Mouse (Mus musculus) left cerebral cortex, adult 8-10 months (tissue): ENCODE measurements around the gene Sipa1l3. TPM values are rescaled to one million over a fixed set of nuclear protein-coding genes. Genes with fewer than 3 reads are reported as not detected.

ENCODE experiments used
- DNase-seq, 2 experiments: peaks; one replicate each; pipeline ENCODE4 v3.0.0; 2022; ENCODE audit warnings: low spot score in 2 of 2
- total RNA-seq, 4 experiments: library from RNA; stranded (reverse); gene quantifications; 2 replicates each; pipeline ENCODE4 v1.2.4; 2022

Sipa1l3 gene
- total RNA-seq, 4 experiments from 2014 or later: 55.2 to 64.7 (median 57.8) TPM

DNA sequence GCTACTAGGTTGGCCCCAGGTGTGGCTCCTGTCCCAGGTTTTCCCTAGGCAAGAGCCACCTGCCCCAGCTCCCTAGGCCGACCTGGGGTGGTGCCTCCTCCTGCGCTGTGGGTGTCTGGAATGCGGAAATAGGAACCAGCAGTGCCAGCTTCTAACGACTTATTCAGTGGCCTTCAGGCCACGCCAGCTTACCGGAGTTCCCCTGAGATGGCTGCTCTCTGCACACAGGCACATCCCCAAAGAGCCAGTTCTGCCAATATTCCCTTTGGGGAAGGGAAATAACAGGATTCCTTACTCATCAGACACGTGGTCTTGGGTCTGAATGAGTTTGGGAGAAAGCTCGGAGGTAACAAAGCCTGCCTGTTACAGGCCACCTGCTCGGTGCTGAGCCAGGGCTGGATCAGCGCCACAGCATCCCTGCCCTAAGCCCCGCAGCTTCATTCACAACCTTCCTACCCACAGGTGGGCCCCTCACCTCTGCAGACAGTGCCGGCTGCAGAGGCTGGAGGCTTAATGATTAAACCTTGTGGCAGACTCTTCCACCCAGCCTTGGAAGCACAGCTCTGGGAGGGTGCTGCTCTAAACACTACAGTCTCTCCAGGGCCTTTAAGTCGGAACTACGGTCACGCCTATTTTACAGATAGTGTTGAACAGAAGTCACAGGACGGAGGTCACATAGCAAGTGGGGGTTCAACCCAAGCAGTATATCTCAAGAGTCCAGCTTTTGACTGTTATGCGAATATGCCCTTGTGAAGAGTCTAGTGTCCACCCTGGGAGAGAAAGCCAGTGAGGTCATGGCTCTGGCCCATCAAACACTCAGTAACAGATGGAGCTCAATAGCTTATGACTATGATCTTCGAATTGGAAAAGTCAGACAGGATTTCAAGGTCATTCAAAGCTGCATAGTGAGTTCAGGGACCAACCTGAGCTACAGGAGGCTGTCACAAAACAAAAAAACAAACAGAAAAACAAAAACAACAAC is 12.8 kb downstream of the Sipa1l3 start:
- DNase-seq: no peak

DNA sequence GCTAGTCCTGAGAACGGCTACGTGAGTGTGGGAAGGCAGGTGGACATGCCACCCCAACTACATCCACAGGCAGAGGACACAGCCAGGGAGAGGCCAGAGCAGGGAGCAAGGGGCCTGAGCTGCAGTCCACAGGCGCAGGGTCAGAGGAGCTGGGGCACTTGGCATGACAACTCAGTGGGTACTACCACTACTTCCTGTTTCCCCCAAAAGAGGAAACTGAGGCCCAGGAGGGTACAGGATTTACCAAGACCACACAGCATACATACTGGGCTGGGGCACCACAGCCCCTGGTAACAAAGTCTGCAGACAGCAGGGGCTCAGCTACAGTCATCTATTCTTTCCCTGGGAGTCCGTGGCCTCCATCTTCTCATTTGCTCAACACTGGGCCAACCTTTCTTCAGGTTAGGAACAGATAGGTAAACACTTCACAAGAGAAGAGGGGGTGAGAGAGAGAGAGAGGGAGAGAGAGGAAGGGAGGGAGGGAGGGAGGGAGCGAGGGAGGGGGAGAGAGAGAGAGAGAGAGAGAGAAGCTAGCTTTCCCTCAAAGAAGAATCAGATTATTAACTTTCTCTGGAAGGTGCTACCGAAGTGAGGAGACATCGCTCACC is 13.7 kb downstream of the Sipa1l3 start:
- DNase-seq: no peak

DNA sequence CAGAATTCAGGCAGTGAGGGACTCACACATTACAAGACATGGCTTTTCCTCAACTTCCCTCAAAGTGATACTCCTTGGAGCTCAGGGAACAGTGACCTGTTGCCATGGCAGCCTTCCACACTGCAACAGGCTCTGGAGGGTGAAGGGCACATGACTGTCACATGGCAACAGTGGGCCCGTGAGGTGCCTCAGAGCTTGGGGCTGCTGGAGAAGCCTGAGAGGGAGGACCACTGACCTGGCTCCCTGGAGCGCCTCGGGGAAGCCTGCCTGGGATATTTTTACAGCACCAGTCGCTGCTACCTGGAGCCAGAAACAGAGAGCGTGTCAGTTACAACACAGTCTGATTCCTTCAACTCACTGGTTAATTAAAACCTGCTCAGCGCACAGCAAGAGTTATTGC is 14.8 kb downstream of the Sipa1l3 start:
- DNase-seq: no peak

DNA sequence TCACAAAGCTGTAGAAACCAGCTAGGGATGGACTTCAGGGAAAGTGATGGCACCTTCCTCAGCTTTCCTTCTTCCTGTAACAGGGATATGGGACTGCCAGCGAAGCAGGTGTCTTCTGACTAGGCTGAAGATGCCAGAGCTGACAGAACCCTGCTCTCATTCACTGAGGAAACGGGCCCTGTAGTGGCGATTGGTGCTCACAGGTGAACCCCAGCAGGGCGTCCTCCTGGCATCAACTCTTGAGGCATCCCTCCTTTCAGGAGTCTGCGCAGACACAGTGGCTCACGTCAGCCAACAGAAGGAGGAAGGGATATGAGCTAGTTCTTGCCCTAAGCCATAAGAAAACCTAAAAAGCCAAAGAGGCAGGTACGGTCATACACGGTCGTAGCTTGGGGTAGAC is 17.2 kb downstream of the Sipa1l3 start:
- no peak for DNase-seq

DNA sequence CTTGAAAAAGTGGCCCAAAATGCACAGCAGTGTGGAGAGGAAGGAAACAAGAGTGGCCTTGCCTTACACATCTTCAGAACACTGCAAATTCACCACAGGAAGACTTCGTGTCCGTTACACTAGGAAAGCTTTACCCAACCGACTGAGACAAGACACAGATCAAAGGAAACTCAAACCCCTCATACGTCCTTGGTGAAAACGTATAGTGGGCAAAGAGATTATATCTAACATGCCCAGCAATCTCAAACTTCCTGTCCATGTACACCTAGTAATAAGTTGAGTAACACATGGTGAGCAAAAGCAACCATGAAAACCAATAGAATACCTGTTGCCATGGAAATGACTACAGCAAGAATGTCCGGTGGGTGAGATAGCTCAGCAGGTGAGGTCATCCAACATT is 19.4 kb downstream of the Sipa1l3 start:
- DNase-seq: no peak

DNA sequence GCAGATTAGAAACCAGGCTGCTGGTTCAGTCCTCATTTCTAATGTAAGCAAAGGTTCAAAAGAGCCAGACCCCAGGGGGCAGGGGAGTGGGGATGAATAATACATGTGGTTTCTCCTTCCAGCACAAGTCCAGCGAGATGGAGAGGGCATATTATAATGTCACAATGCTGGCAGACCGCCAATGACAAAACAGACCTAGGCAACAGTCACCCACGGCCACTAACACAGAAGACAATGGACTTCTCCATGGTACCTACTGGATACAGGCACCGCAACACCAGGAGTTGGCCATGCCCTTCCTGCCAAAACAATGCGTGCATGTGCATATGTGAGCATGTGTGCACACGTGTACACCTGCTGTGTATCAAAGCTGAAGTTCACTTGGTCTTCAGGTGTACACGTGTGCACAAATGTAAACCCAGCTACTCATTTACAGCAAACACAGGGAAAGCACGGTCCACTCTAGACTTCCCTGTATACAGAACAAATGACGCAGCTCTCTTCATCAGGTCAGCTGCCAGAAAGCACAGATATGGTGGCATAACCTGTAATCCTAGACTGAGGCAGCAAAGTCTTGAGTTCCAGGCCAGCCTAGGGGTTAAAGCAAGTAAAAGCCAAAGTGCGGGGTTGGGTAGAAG is 21.4 kb downstream of the Sipa1l3 start:
- DNase-seq: no peak

DNA sequence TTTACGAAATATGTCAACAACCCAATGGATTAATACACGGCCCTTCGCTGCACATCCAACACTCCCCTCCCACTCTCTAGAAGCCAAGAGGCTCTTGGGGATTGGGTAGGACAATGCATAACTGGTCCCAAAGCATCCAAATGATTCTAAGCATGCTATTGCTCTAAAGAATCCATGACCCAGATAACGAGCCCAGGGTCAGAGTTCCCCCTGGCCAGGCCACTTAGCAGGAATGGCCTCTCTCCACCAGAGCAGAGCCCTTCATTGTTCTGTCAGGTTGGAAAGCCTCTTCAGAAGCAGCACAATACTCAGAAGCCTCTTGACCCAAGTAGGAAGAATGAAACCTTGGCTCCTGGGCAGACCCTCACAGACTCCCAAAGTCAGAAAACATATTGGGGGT is 22.1 kb downstream of the Sipa1l3 start:
- DNase-seq: no peak

DNA sequence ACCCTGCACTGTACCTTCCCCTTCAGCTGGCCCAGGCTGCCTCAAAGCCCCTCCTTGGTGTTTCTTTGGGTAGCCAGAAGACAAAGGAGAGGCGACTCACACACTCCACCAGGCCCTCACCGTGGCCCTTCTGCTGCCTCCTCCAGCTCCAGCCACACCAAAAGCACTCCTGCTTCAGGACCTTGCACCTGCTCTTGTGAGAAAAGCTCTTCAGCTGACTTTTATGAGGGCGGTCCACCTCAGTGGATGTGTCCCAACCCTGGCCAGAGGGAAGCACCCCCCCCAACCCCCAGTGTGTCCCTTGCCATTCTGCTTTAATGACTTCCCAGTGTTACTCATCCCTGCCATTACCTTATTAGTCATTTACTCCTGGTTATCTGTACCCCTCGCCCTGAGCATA is 22.6 kb downstream of the Sipa1l3 start:
- DNase-seq: no peak

DNA sequence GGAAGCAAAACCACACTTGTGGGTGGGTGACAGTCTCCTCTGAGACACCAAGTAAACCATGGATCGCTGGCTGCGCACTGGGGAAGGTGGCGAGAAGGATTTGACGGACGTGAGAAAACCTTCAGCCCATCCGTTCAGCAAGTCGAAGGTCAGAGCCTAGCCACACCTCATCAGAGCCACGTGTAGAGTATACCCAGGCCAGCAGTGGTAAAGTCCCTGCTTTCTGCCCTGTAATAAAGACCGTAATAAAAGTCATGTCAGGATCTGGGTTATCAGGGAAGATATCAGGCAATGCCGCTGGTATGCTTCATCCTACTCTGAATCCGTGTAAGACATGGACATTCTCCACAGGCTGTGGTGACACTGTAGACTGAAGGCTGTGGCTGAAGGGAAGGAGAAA is 23.6 kb downstream of the Sipa1l3 start:
- no peak for DNase-seq

DNA sequence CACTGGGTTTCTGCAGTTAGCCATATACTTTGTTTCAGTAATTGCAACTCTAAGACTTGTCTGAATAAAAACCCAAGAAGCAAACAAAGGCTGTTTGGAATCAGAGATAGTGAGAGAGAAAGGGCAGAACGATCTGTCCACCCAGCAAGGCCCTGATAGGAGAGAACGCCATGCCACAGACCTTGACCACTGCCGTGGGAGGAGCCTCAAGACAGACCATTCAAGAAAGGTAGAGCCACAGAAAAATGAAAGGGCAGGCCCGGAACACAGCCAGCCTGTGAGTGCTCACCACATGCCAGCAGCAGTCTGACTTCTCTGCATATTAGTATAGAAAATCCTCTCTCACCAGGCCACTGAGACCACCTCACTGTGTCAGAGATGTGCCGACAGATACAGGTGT is 24.4 kb downstream of the Sipa1l3 start:
- DNase-seq: no peak

DNA sequence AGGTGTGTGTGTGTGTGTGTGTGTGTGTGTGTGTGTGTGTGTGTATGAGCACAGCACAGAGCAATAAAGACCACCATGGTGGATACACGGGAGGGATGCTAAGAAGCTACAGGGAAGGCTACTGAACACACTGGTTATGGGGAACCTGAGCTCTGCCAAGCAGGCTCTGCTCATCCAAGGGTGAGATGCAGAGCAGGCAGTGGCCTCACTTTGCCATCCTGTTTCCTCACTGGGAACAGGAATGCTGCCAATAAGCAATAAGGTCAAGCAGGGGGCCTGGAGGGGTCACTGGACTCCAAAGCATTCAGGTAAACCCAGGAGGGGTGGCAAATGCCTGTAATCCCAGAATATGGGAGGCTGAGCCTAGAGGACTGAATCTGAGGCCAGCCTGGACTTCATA is 25.4 kb downstream of the Sipa1l3 start:
- no peak for DNase-seq

DNA sequence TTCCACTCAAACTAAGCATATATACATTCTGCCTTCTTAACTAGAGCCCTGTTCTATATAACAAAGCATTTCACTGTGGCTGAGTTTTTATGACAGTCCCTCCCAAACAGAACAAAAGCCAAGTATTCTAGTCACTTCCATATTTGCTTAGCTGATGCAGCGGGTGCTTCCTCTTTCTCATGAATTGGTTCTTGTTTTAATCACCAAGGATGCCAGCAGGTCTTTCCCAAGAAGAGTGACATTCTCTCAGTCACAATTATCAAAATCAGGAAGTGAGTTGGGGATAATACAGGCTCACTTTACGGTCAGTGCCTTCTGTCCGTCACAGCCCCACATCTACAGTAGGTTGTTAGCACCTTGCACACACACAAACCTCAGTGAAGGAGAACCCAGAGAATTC is 26.6 kb downstream of the Sipa1l3 start:
- no peak for DNase-seq

DNA sequence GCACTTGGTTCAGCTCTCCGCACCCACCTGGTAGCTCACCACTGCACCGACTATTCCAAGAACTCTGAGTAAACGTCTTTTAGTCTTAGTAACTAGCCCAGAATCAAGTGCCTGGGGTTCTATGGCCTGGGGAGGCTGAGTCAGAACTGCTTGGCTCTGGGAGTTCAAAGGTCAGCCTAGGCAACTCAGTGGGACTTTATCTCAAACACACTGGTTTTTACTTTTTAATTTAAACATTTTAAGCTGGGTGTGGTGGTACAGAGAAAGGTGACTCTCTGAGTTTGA is 27.0 kb downstream of the Sipa1l3 start:
- no peak for DNase-seq

DNA sequence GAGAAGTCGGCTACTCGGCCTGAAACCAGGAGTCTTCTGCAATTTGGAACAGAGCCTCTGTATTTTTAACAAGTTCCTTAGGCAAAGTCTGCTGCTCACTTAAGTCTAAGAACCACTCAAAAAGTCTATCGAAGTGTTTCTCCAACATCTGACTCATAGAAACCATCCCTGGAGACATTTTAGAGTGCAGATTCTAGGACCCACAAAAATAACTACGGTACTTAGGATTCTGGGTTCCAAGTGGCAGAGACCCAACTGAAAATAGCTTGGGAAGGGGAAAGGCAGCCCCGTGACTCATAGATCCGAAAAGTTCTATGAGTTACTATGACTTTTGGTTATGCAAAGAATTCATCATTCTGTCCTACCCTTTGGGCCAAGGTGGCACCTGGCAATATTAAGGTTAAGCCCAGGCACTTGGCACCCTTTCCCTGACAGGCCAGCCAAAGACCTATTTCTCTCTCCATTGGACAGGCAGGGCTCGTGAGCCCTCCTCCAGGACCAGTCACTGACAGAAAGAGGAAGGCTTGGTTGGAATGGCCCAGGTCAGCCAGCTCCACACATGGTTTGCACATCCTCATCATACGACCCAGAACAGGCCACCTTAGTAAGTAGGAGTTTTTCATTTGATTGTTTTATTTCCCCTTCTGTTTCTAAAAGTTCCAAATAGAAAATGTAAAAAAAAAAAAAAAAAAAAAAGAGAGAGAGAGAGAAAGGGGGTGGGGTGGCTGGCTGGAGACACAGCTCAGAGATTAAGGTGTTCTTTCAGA is 27.6 kb downstream of the Sipa1l3 start:
- no peak for DNase-seq

DNA sequence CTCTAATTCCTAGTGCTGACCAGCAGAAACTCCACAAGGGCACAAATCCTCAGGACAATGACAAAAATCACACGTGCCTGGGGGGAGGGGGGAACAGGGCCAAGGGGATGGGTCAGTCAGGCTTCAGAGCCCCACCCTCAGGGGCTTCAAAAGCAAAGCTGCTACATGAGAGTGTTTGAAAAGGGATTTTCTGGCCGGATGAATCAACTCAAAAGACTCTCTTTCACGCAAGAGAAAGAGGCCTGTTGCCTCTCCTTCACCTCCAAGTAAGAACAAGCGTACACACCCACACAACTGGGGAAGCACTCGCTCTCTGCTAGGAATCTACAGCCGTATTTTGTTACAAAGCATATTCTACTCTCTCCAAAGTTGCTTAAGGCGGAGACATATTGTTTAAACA is 28.6 kb downstream of the Sipa1l3 start:
- DNase-seq: no peak

DNA sequence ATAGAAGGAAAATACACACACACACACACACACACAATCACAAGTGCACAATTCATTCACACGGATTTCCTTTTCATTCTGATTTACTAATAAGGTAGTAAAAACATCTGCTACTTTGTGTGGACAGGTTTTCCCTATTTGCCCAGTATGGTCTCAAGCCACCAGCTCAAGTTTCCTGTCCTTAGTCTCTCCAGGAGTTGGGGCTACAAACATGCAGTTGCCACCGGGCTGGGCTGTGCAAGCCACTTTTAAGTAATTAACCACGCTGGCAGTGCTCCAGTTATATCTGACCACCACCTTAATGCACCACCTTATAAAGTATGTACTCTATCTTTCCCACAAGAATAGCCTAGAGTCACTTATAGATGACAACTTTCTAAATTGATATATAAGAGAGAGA is 29.1 kb downstream of the Sipa1l3 start:
- DNase-seq: no peak

DNA sequence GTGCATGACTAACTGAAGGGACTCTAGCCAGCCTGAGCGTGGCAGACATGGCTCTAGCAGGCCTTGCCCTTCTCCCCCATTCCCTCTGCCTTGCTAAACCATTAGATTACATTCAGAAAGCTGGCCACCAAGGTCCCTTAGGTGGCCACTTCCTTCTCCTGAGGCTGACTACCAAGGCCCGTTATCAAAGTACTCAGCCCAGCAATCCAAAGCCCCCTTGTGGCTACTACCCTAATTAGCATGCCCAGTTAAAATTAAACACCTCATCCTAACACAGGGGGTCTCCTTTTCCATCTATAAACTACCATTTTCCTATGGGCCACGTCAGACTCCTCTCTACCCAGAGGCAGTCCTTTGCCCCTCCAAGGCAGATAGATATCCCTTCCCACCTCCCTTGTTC is 31.7 kb downstream of the Sipa1l3 start:
- DNase-seq: no peak

DNA sequence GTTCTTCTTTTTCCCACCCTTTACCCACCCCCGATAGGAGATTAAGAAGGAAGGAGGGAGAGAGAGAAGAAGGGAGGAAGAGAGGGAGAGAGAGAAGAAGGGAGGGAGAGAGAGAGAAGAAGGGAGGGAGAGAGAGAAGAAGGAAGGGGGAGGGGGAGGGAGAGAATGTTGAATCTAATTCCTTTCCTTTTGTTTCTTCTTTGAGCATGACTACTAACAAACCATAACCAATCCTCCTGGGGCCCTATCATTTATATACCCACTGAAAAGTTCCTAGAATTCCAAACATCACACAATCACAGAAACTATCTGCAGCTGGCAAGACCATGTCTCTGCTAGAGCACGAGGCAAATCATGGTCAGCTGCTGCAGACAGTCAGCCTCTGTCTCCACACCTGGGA is 32.7 kb downstream of the Sipa1l3 start:
- no peak for DNase-seq

DNA sequence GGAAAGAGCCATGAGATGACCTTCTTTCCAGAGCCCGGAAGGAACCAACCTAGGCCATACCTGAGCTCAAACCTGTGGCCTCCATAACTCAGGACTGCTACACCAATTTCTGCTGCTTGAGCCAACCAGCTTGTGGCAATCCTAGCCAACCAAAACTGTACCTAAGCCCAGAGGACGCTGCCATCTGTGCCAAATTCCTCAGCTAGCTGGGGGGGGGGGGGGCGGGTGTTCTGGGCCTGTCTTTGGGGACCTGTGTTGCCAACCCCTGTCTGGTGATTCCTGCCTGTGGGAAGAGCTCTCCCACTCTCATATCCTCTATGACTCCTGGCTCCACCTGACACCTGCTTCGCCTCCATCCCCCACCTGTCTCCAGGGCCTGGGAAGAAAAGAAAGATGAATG is 34.9 kb downstream of the Sipa1l3 start:
- DNase-seq: no peak

DNA sequence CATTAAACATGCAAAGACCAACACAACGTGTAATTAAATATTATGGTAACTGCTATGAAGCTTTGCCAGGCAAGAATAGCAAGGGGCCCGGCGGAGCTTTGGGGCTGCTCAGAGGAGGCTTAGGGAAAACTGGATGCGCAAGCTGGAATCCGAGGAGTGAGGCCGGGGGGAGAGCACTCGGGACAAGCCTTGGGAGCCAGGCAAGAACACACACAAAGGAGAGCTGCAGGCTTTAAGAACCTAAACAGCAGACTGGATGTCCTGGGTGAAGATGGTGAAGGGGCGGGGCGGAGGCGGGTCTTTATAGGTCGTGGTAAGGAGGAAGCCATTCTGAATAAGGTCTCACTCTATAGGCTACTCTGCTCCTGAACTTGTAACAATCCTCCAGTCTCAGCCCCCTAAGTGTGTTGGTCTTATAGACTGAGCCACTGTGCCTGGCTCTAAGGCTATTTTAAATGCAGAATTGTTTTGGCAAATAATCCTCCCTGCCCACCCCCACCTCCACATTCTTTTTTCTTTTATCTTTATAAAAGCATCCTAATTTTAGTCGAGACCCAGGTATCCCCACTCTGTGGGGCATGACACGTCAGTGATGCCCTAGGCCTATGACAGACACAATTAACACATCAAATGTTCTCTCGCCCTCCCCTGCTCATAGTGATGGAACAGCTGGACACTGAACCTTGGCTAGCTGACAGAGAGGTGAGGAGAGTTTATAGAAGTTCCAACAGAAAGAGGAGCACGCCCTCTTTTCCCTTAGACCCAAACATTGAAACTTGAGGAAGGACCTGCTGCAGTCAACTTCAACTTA is 36.9 kb downstream of the Sipa1l3 start:
- DNase-seq: no peak
